Mouse (Mus musculus) neutrophil, adult 59 days (primary cell): ENCODE measurements around the gene Gm8180. TPM values are rescaled to one million over a fixed set of nuclear protein-coding genes. Genes with fewer than 3 reads are reported as not detected.

Source experiments
- total RNA-seq, 2 experiments: library from RNA; stranded (reverse); gene quantifications; 1 replicate in 1 of 2; 2 replicates in 1 of 2; pipeline ENCODE4 v1.2.4; 2023

The Gm8180 gene
- total RNA-seq: not detected

DNA sequence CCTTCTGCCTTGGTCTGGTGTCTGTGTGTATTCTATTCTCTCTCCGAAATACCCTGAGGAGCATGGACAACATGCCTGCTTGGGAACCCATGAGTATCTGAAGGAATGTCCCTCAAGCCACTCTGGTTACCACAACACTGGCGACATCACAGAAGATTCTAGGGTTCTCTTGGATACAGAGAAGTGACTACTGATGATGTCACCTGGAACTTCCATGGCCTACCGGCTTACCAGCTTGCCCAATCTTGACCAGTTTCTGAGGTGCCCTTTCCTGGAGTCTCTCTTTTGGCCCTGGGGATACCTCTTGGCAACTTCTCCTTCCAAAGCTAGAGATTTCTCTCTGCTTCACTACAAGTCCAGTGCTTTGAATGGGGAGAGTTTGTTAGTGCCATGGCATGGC is at the start of gene Gm8180:
Gene Gm8180 (minus strand): TSS at position 101 of the 400 bp plus-strand sequence.

GRCm38 (mm10) chr14:43747566-43747965 is 37.0 kb downstream of the Gm8180 start, which contains the start of gene Gm6526:
TSS of gene Gm6526 (plus strand) at chr14:43747866.

Other genes with a start within 250 kb of the Gm8180 start
- not detected for gene Gm5799, start 241.2 kb downstream of the Gm8180 start, total RNA-seq
- not detected for gene Gm17654, start 205.6 kb downstream of the Gm8180 start, total RNA-seq
- gene Gm10375, start 176.7 kb downstream of the Gm8180 start, total RNA-seq: not detected
- not detected for gene Gm8165, start 107.5 kb downstream of the Gm8180 start, total RNA-seq
- gene Gm7324, start 86.9 kb downstream of the Gm8180 start, total RNA-seq: under 1 TPM; 0.49 to 0.71 TPM
- not detected for gene Gm16506, start 57.3 kb downstream of the Gm8180 start, total RNA-seq
- not detected for gene Gm6526, start 36.9 kb downstream of the Gm8180 start, total RNA-seq
- 10 to 100 TPM; 41.3 to 66.3 TPM for gene Ear1, start 90.8 kb upstream of the Gm8180 start, total RNA-seq
- gene Ear10, start 138.8 kb upstream of the Gm8180 start, total RNA-seq: not detected
- 1 to 10 TPM; 1.3 to 1.7 TPM for gene Gm8113, start 140.6 kb upstream of the Gm8180 start, total RNA-seq
- not detected for gene Ang5, start 172.3 kb upstream of the Gm8180 start, total RNA-seq
- gene Ang6, start 217.5 kb upstream of the Gm8180 start, total RNA-seq: not detected